Mouse (Mus musculus) frontal cortex, adult 2 months (tissue): ENCODE results near the gene Arfgef2. TPM values are rescaled to one million over a fixed set of nuclear protein-coding genes. Genes with fewer than 3 reads are reported as not detected.

Experiments
- DNase-seq, 2 experiments: peaks; one replicate each; pipeline ENCODE4 v3.0.0; 2022; ENCODE audit warnings: low spot score in 1 of 2; ENCODE audit errors: extremely low spot score in 1 of 2
- polyA plus RNA-seq: library from polyadenylated mRNA; depleted of rRNA; stranded (reverse); fragments of >200 nt; gene quantifications from 2 replicates; pipeline ENCODE4 v1.2.3, GENCODE M21; 2012

The Arfgef2 gene
- polyA plus RNA-seq, 1 experiment, result 25.8 TPM

GRCm38 (mm10) chr2:166855771-166856170, 50.4 kb downstream of the Arfgef2 start:
- DNase-seq, result no peak

GRCm38 (mm10) chr2:166856366-166856765, 51.0 kb downstream of the Arfgef2 start:
- DNase-seq, result no peak

GRCm38 (mm10) chr2:166857118-166857517, 51.7 kb downstream of the Arfgef2 start:
- DNase-seq, result no peak

- DNase-seq, result no peak
Measured at GRCm38 (mm10) chr2:166859214-166859613, 53.8 kb downstream of the Arfgef2 start.

GRCm38 (mm10) chr2:166862505-166862904, 57.1 kb downstream of the Arfgef2 start:
- no peak for DNase-seq

- peak in 1 of 2 experiments; percentile 30 for DNase-seq
Measured at GRCm38 (mm10) chr2:166865476-166865875, 60.1 kb downstream of the Arfgef2 start.

GRCm38 (mm10) chr2:166870271-166870865, 65.0 kb downstream of the Arfgef2 start:
- no peak for DNase-seq

- DNase-seq, result no peak
Measured at GRCm38 (mm10) chr2:166870899-166871298, 65.5 kb downstream of the Arfgef2 start.

GRCm38 (mm10) chr2:166874675-166875280, 69.4 kb downstream of the Arfgef2 start:
- no peak for DNase-seq

GRCm38 (mm10) chr2:166875561-166875960, 70.2 kb downstream of the Arfgef2 start:
- DNase-seq, result no peak

- no peak for DNase-seq
Measured at GRCm38 (mm10) chr2:166876331-166876730, 70.9 kb downstream of the Arfgef2 start.

- peak in 1 of 2 experiments; percentile 39 for DNase-seq
Measured at GRCm38 (mm10) chr2:166885066-166885465, 79.7 kb downstream of the Arfgef2 start.

GRCm38 (mm10) chr2:166885619-166886018, 80.2 kb downstream of the Arfgef2 start:
- DNase-seq, result no peak

GRCm38 (mm10) chr2:166886231-166886630, 80.8 kb downstream of the Arfgef2 start:
- DNase-seq, result no peak

GRCm38 (mm10) chr2:166887816-166888215, 82.4 kb downstream of the Arfgef2 start:
- DNase-seq, result no peak

- DNase-seq, result no peak
Measured at GRCm38 (mm10) chr2:166891366-166891880, 86.0 kb downstream of the Arfgef2 start.

- DNase-seq, result no peak
Measured at GRCm38 (mm10) chr2:166892158-166892680, 86.8 kb downstream of the Arfgef2 start.

- DNase-seq, result no peak
Measured at GRCm38 (mm10) chr2:166893036-166893435, 87.6 kb downstream of the Arfgef2 start.

- DNase-seq, result no peak
Measured at GRCm38 (mm10) chr2:166896368-166896767, 91.0 kb downstream of the Arfgef2 start.

- peak in 1 of 2 experiments; percentile 66 for DNase-seq
Measured at GRCm38 (mm10) chr2:166896974-166897373, 91.6 kb downstream of the Arfgef2 start.

GRCm38 (mm10) chr2:166899161-166899560, 93.8 kb downstream of the Arfgef2 start:
- DNase-seq, result no peak

GRCm38 (mm10) chr2:166899746-166900145, 94.4 kb downstream of the Arfgef2 start:
- no peak for DNase-seq
